In the genomic region with DNA sequence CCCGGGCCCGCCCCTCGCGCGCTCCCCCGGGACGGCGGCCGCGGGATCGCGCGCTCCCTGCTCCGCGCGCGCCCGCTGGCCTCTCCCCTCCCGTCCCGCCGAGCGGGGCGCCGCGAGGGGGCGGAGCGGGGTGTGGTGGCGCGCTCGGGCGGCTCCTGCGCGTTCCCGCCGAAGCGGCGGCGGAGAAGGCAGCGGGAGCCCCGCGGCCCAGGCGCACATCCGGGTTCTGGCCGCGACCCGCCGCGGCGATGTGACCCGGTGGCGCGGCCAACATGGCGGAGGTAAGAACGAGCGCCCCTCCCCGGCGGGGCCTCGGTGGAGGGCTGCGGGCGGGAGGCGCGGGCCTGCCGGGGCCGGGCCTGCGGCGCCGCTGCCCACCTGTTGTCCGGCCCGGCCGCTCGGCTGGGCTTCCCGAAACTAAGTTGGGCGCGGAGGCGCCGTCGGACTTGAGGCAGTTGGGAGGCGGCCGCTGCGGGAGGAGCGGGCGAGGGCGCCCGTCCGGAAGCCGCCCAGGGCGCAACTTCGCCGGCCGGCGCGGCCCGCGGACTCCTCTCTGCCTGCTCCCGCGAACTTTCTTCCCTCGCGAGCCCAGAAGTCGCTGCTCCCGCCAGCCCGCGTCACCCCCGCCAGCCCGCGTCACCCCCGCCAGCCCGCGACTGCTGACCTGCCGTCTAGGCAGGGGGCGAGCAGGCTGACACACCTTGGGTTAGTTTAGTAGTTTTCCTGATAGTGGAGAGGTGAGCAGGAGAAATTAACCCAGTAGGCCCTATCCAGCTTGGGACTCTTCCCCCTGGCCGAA, we compare ENCODE assay signal across 8 mouse cellular contexts. TPM values are rescaled to one million over a fixed set of nuclear protein-coding genes. Genes with fewer than 3 reads are reported as not detected.
DNase-seq lines count a peak whose midpoint lies in the region; ATAC-seq and TF ChIP-seq lines count a peak whose summit lies in the region.

No protein-coding gene starts in this region.

- intact Hi-C loops in heart, adult 2 months (cut with DNase I): loop anchor here (5.0 to 10.0 kb wide), 2 partner anchors 93 to 545 kb away; no protein-coding TSS in a partner anchor

- H3K27me3 ChIP-seq in embryonic facial prominence, embryonic 13.5 days: no peaks in the 10 kb centered on the region
- no peaks in the 10 kb centered on the region for H3K27me3 ChIP-seq in heart, adult 2 months (ENCODE audit: control insufficient read depth, insufficient read depth, low read length)
- H3K27me3 ChIP-seq in kidney, adult 2 months (replicated peaks; ENCODE audit: control insufficient read depth, insufficient read depth, low read length): no peaks in the 10 kb centered on the region
- H3K27me3 ChIP-seq in limb, embryonic 11.5 days (ENCODE audit: control insufficient read depth, insufficient read depth, low read length): no peaks in the 10 kb centered on the region
- peaks cover 4% of the 10 kb centered on the region; the same call in 1 of the 2 replicates for H3K27me3 ChIP-seq in midbrain, embryonic 12.5 days

- TF ChIP-seq EP300 in heart, adult 2 months (IDR thresholded peaks at IDR 0.05; ENCODE audit: insufficient read depth, low read depth, low read length): no peak

- peak; percentile 41; the same call in 1 of the 2 replicates for TF ChIP-seq POLR2A in heart, adult 2 months (IDR thresholded peaks at IDR 0.05; ENCODE audit: insufficient read depth, low read depth, low read length)
- peak; percentile 25 for TF ChIP-seq POLR2A in kidney, adult 2 months (IDR thresholded peaks at IDR 0.05; ENCODE audit: low read depth, low read length)

- peak; percentile 79 for ATAC-seq in embryonic facial prominence, embryonic 13.5 days (ENCODE audit: insufficient number of reproducible peaks, insufficient read depth, low FRiP score, low TSS enrichment, low read depth)
- peak; percentile 67 for ATAC-seq in limb, embryonic 11.5 days (ENCODE audit: insufficient number of reproducible peaks, low FRiP score, low TSS enrichment, low read depth)
- ATAC-seq in midbrain, embryonic 12.5 days (ENCODE audit: low FRiP score, low read depth): peak; percentile 58

- H3K79me2 ChIP-seq in heart, adult 2 months (replicated peaks; ENCODE audit: control insufficient read depth, insufficient read depth, low read length): peaks cover 7% of the 10 kb centered on the region

- H3K9ac ChIP-seq in embryonic facial prominence, embryonic 13.5 days: peak overlapping the region; percentile 97
- H3K9ac ChIP-seq in heart, adult 2 months (ENCODE audit: low read depth, low read length): peak overlapping the region; percentile 82
- peak overlapping the region; percentile 97 for H3K9ac ChIP-seq in limb, embryonic 11.5 days (ENCODE audit: low read length)
- H3K9ac ChIP-seq in midbrain, embryonic 12.5 days (replicated peaks): peak overlapping the region; percentile 84

- H3K36me3 ChIP-seq in embryonic facial prominence, embryonic 13.5 days: peaks cover 6% of the 10 kb centered on the region
- peaks cover 21% of the 10 kb centered on the region for H3K36me3 ChIP-seq in heart, adult 2 months (ENCODE audit: control insufficient read depth, insufficient read depth, low read length)
- no peaks in the 10 kb centered on the region for H3K36me3 ChIP-seq in kidney, adult 2 months (ENCODE audit: control insufficient read depth, insufficient read depth, low read length)
- H3K36me3 ChIP-seq in limb, embryonic 11.5 days (ENCODE audit: control insufficient read depth, insufficient read depth, low read length): no peaks in the 10 kb centered on the region; the same call in 1 of the 2 replicates
- peaks cover 5% of the 10 kb centered on the region; the same call in 1 of the 2 replicates for H3K36me3 ChIP-seq in midbrain, embryonic 12.5 days

- H3K27ac ChIP-seq in embryonic facial prominence, embryonic 13.5 days: peak overlapping the region; percentile 96
- H3K27ac ChIP-seq in heart, adult 2 months: peak overlapping the region; percentile 95
- peak overlapping the region; percentile 99 for H3K27ac ChIP-seq in kidney, adult 2 months (ENCODE audit: insufficient read depth, low read depth, low read length)
- H3K27ac ChIP-seq in limb, embryonic 11.5 days (replicated peaks; ENCODE audit: low read depth, low read length): peak overlapping the region; percentile 93
- H3K27ac ChIP-seq in midbrain, embryonic 12.5 days (replicated peaks): peak overlapping the region; percentile 87

- WGBS in embryonic facial prominence, embryonic 13.5 days: under 1% methylated on average over 111 of the region's 111 CpGs
- WGBS in heart, adult 2 months: under 1% methylated on average over 111 of the region's 111 CpGs
- 1% methylated on average over 107 of the region's 111 CpGs for WGBS in kidney, adult 2 months
- WGBS in limb, embryonic 11.5 days: under 1% methylated on average over 81 of the region's 111 CpGs
- under 1% methylated on average over 68 of the region's 111 CpGs for WGBS in midbrain, embryonic 12.5 days

- H3K4me2 ChIP-seq in embryonic facial prominence, embryonic 13.5 days: peak overlapping the region; percentile 70
- peak overlapping the region; percentile 49 for H3K4me2 ChIP-seq in limb, embryonic 11.5 days (ENCODE audit: low read depth, severe bottlenecking)
- peak overlapping the region; percentile 70 for H3K4me2 ChIP-seq in midbrain, embryonic 12.5 days (replicated peaks)

- no peaks in the 10 kb centered on the region for H3K9me3 ChIP-seq in embryonic facial prominence, embryonic 13.5 days
- H3K9me3 ChIP-seq in limb, embryonic 11.5 days (ENCODE audit: control insufficient read depth, low read length): no peaks in the 10 kb centered on the region
- no peaks in the 10 kb centered on the region for H3K9me3 ChIP-seq in midbrain, embryonic 12.5 days

- peak; percentile 78 for DNase-seq in 3134 (ENCODE audit: extremely low read depth, insufficient read length, low spot score)
- DNase-seq in adrenal gland, postnatal 25 days: peak; percentile 89
- DNase-seq in heart, adult 2 months: peak; percentile 95
- DNase-seq in kidney, adult 2 months: peak; percentile 90
- peak; percentile 83 for DNase-seq in limb, embryonic 11.5 days (ENCODE audit: low spot score)
- peak; percentile 75 for DNase-seq in skeletal muscle tissue, adult 2 months (ENCODE audit: low read depth, low spot score)

- peak; percentile 10; the same call in 1 of the 2 replicates for TF ChIP-seq CTCF in heart, adult 2 months (IDR thresholded peaks at IDR 0.05)
- no peak for TF ChIP-seq CTCF in kidney, adult 2 months (conservative IDR thresholded peaks at IDR 0.05; ENCODE audit: insufficient read depth, insufficient read length, low read depth, low read length)

- H3K4me1 ChIP-seq in embryonic facial prominence, embryonic 13.5 days: peaks cover 21% of the 10 kb centered on the region
- peaks cover 10% of the 10 kb centered on the region for H3K4me1 ChIP-seq in heart, adult 2 months (ENCODE audit: control insufficient read depth, insufficient read depth, low read length)
- H3K4me1 ChIP-seq in kidney, adult 2 months (ENCODE audit: control insufficient read depth, insufficient read depth, low read length): peaks cover 15% of the 10 kb centered on the region; the same call in 1 of the 2 replicates
- peaks cover 8% of the 10 kb centered on the region; the same call in 1 of the 2 replicates for H3K4me1 ChIP-seq in limb, embryonic 11.5 days (ENCODE audit: control insufficient read depth, insufficient read depth, low read length)
- H3K4me1 ChIP-seq in midbrain, embryonic 12.5 days: peaks cover 32% of the 10 kb centered on the region

- peak overlapping the region; percentile 92 for H3K4me3 ChIP-seq in embryonic facial prominence, embryonic 13.5 days
- peak overlapping the region; percentile 84 for H3K4me3 ChIP-seq in heart, adult 2 months
- peak overlapping the region; percentile 100 for H3K4me3 ChIP-seq in kidney, adult 2 months (ENCODE audit: insufficient read depth, low read depth, low read length)
- peak overlapping the region; percentile 58 for H3K4me3 ChIP-seq in limb, embryonic 11.5 days (ENCODE audit: low read depth, low read length)
- H3K4me3 ChIP-seq in midbrain, embryonic 12.5 days: peak overlapping the region; percentile 94

RNA-seq across cellular contexts. Expression of a gene that starts 5.1 kb away (rescaled TPM):
- total RNA-seq in adrenal gland, postnatal 25 days (2021): 6.3 and 8.6 TPM in 2 replicates
- 4.5 and 5.9 TPM in 2 replicates for polyA plus RNA-seq in embryonic facial prominence, embryonic 13.5 days (2015; fragmentation: Nextera tagmentation; extraction: Ambion mirVana)
- total RNA-seq in heart, adult 2 months (2021): 1 to 10 TPM; 1.1 to 1.3 TPM
- 0.29 and 0.37 TPM in 2 replicates for polyA plus RNA-seq in heart, adult 2 months (2012; rRNA removed)
- polyA plus RNA-seq in kidney, adult 2 months (2012; rRNA removed): 1.7 and 1.8 TPM in 2 replicates
- polyA plus RNA-seq in limb, embryonic 11.5 days (2014; fragmentation: Nextera tagmentation; extraction: Ambion mirVana): 4.0 and 4.7 TPM in 2 replicates
- polyA plus RNA-seq in midbrain, embryonic 12.5 days (2016; fragmentation: Nextera tagmentation; extraction: Ambion mirVana): 5.5 and 5.9 TPM in 2 replicates

RNA-seq across cellular contexts. Expression of a gene that starts 5.2 kb away (rescaled TPM):
- 77.1 and 80.1 TPM in 2 replicates for total RNA-seq in adrenal gland, postnatal 25 days (2021)
- polyA plus RNA-seq in embryonic facial prominence, embryonic 13.5 days (2015; fragmentation: Nextera tagmentation; extraction: Ambion mirVana): 58.4 and 64.7 TPM in 2 replicates
- 10 to 100 TPM; 32.0 to 36.9 TPM for total RNA-seq in heart, adult 2 months (2021)
- polyA plus RNA-seq in heart, adult 2 months (2012; rRNA removed): 7.0 and 12.5 TPM in 2 replicates
- 8.9 and 10.6 TPM in 2 replicates for polyA plus RNA-seq in kidney, adult 2 months (2012; rRNA removed)
- polyA plus RNA-seq in limb, embryonic 11.5 days (2014; fragmentation: Nextera tagmentation; extraction: Ambion mirVana): 43.0 and 46.3 TPM in 2 replicates
- polyA plus RNA-seq in midbrain, embryonic 12.5 days (2016; fragmentation: Nextera tagmentation; extraction: Ambion mirVana): 43.4 and 43.5 TPM in 2 replicates

Comparison
In these comparisons a context has a peak if more than half of its experiments do, and no peak if none do; other contexts are left out.
1. Peak in every context shown above with its lines: DNase-seq, ATAC-seq, H3K4me3 ChIP-seq and H3K27ac ChIP-seq.